Mouse (Mus musculus): ENCODE measurements at regions not wholly inside any gene's neighbourhood (a gene's known extent, or its start where the extent isn't known, plus 50 kb on each side); places are given as distances from the start of the nearest gene placed in this dataset.

- no peak for DNase-seq (ENCODE audit: low spot score)
Measured at GRCm38 (mm10) chr13:112001155-112002025, 192.6 kb upstream of the Map3k1 start.

GRCm38 (mm10) chr13:112002661-112003347 lies 194.0 kb upstream of the Map3k1 start:
- DNase-seq (ENCODE audit: low spot score) = no peak

- no peak for DNase-seq (ENCODE audit: low spot score)
Measured at GRCm38 (mm10) chr13:112003445-112003844, 194.7 kb upstream of the Map3k1 start.

- no peak for DNase-seq (ENCODE audit: low spot score)
Measured at GRCm38 (mm10) chr13:112004126-112004525, 195.3 kb upstream of the Map3k1 start.

- no peak for DNase-seq (ENCODE audit: low spot score)
Measured at GRCm38 (mm10) chr13:112005421-112005820, 196.6 kb upstream of the Map3k1 start.

GRCm38 (mm10) chr13:112008806-112009205 lies 200.0 kb upstream of the Map3k1 start:
- DNase-seq (ENCODE audit: low spot score) = no peak

GRCm38 (mm10) chr13:112009288-112009687 lies 200.5 kb upstream of the Map3k1 start:
- no peak for DNase-seq (ENCODE audit: low spot score)

- no peak for DNase-seq (ENCODE audit: low spot score)
Measured at GRCm38 (mm10) chr13:112010464-112010863, 201.7 kb upstream of the Map3k1 start.

- no peak for DNase-seq (ENCODE audit: low spot score)
Measured at GRCm38 (mm10) chr13:112012640-112013039, 203.8 kb upstream of the Map3k1 start.

GRCm38 (mm10) chr13:112015083-112015482 lies 206.3 kb upstream of the Map3k1 start:
- DNase-seq (ENCODE audit: low spot score) = no peak

GRCm38 (mm10) chr13:112016280-112016679 lies 207.5 kb upstream of the Map3k1 start:
- DNase-seq (ENCODE audit: low spot score) = no peak

- DNase-seq (ENCODE audit: low spot score) = no peak
Measured at GRCm38 (mm10) chr13:112018497-112019281, 209.9 kb upstream of the Map3k1 start.

GRCm38 (mm10) chr13:112019575-112019974 lies 210.8 kb upstream of the Map3k1 start:
- DNase-seq (ENCODE audit: low spot score) = no peak

GRCm38 (mm10) chr13:112023171-112023570 lies 214.4 kb upstream of the Map3k1 start:
- DNase-seq (ENCODE audit: low spot score) = no peak

GRCm38 (mm10) chr13:112024667-112025585 lies 216.1 kb upstream of the Map3k1 start:
- DNase-seq (ENCODE audit: low spot score) = no peak

GRCm38 (mm10) chr13:112025586-112025950 lies 216.8 kb upstream of the Map3k1 start:
- DNase-seq (ENCODE audit: low spot score) = no peak

- DNase-seq (ENCODE audit: low spot score) = no peak
Measured at GRCm38 (mm10) chr13:112027736-112028135, 218.9 kb upstream of the Map3k1 start.

GRCm38 (mm10) chr13:112031061-112031460 lies 222.3 kb upstream of the Map3k1 start:
- DNase-seq (ENCODE audit: low spot score) = no peak

GRCm38 (mm10) chr13:112031631-112032320 lies 223.0 kb upstream of the Map3k1 start:
- no peak for DNase-seq (ENCODE audit: low spot score)

GRCm38 (mm10) chr13:112037731-112038380 lies 229.1 kb upstream of the Map3k1 start:
- no peak for DNase-seq (ENCODE audit: low spot score)

Data from left cerebral cortex, adult 11 months (tissue).